Mouse (Mus musculus) megakaryocyte, embryonic 14.5 days (primary cell): ENCODE results near the gene Cers1.

ENCODE experiments used
- FLI1 ChIP-seq: IDR thresholded peaks from 2 replicates; pipeline ENCODE4 v1.6.1; 2012; ENCODE audit warnings: low read length, inconsistent platforms, mixed read lengths
- GATA1 ChIP-seq: IDR thresholded peaks from 3 replicates; pipeline ENCODE4 v1.6.1; 2012; ENCODE audit warnings: mixed read lengths, low read length, inconsistent platforms, borderline replicate concordance

- TF ChIP-seq GATA1 (no peak), FLI1 (no peak)
Observed at GRCm38 (mm10) chr8:70309311-70309710, 6.3 kb upstream of the Cers1 start.
